Mouse (Mus musculus) heart, embryonic 14.5 days (tissue): ENCODE measurements around the gene Erc2. TPM values are rescaled to one million over a fixed set of nuclear protein-coding genes. Genes with fewer than 3 reads are reported as not detected.
A peak's percentile ranks its signal among the peaks of the same experiment; 100 is the strongest.

Experiments used
- ATAC-seq: fragments of 200-750 bp; cut with Nextera tagmentation; 2 replicates; pipeline ENCODE4 v1.8.0; 2017; ENCODE audit warnings: low read depth, moderate TSS enrichment; ENCODE audit not compliant: insufficient number of reproducible peaks, insufficient read depth, low FRiP score
- H3K27ac ChIP-seq, 2 experiments: fragments of 200-500 bp in 1 of 2; fragments of 300-500 bp in 1 of 2; sonication (generic) in 1 of 2; replicated peaks in 1 of 2; 2 replicates each; pipeline ENCODE4 v1.5.1; 2012 to 2014; ENCODE audit warnings: low read depth in 2 of 2, low read length in 2 of 2, control low read depth in 1 of 2, mild to moderate bottlenecking in 1 of 2, mixed read lengths in 1 of 2; ENCODE audit not compliant: control insufficient read depth in 1 of 2, insufficient read depth in 1 of 2
- H3K27me3 ChIP-seq: fragments of 300-500 bp; sonication (generic); 2 replicates; pipeline ENCODE4 v1.6.1; 2014; ENCODE audit warnings: mild to moderate bottlenecking, low read length, control low read depth; ENCODE audit not compliant: control insufficient read depth, insufficient read depth
- H3K36me3 ChIP-seq: fragments of 300-500 bp; sonication (generic); 2 replicates; pipeline ENCODE4 v1.6.1; 2014; ENCODE audit warnings: mild to moderate bottlenecking, control low read depth, low read length, mixed read lengths; ENCODE audit not compliant: control insufficient read depth, insufficient read depth
- H3K4me1 ChIP-seq, 2 experiments: fragments of 200-500 bp in 1 of 2; fragments of 300-500 bp in 1 of 2; sonication (generic) in 1 of 2; 2 replicates each; pipeline ENCODE4 v1.6.1; 2012 to 2014; ENCODE audit warnings: low read length in 2 of 2, control low read depth in 1 of 2, mixed read lengths in 1 of 2; ENCODE audit not compliant: control insufficient read depth in 2 of 2, insufficient read depth in 2 of 2
- H3K4me2 ChIP-seq: fragments of 300-500 bp; sonication (generic); 2 replicates; pipeline ENCODE4 v1.6.1; 2014; ENCODE audit warnings: mild to moderate bottlenecking, low read length
- H3K4me3 ChIP-seq, 2 experiments: fragments of 200-500 bp in 1 of 2; fragments of 300-500 bp in 1 of 2; sonication (generic) in 1 of 2; 2 replicates each; pipeline ENCODE4 v1.5.1; 2012 to 2014; ENCODE audit warnings: low read length in 2 of 2, mild to moderate bottlenecking in 2 of 2, control low read depth in 1 of 2, low read depth in 1 of 2, moderate library complexity in 1 of 2; ENCODE audit not compliant: control insufficient read depth in 1 of 2, insufficient read depth in 1 of 2
- H3K9ac ChIP-seq: fragments of 300-500 bp; sonication (generic); 2 replicates; pipeline ENCODE4 v1.6.1; 2014; ENCODE audit warnings: mild to moderate bottlenecking, low read length
- H3K9me3 ChIP-seq: fragments of 300-500 bp; sonication (generic); 2 replicates; pipeline ENCODE4 v1.6.1; 2016; ENCODE audit warnings: low read length, control low read depth; ENCODE audit not compliant: control insufficient read depth
- WGBS: fragments of 180-500 bp; shearing (Covaris S2); extraction: QIAGEN DNeasy Blood & Tissue Kit; methylation state at CpG from one replicate; pipeline ENCODE4 v1.1.7; 2014; 5-methylcytosine and 5-hydroxymethylcytosine counted together
- polyA plus RNA-seq: library from polyadenylated mRNA; unstranded; fragments of >200 nt; fragmentation: Nextera tagmentation; extraction: Ambion mirVana; gene quantifications from 2 replicates; pipeline ENCODE4 v1.2.1, GENCODE M21; 2014

Gene Erc2
- polyA plus RNA-seq, 1 experiment from 2014 or later = 3.2 TPM

- 0 out of 4 replicates have a peak, but pooled peaks cover 2 to 9% of the 10 kb centered on the region in 2 experiments for H3K4me1 ChIP-seq
- 0 out of 2 replicates have a peak, but pooled peaks cover 4% of the 10 kb centered on the region for H3K9me3 ChIP-seq
- H3K4me2 ChIP-seq = peak overlapping the region; percentile 3; the same call in 1 of the 2 replicates
- H3K27ac ChIP-seq = no peak overlapping the region
- no peaks in the 10 kb centered on the region for H3K36me3 ChIP-seq
- H3K27me3 ChIP-seq = no peaks in the 10 kb centered on the region
- no peak overlapping the region for H3K4me3 ChIP-seq
- H3K9ac ChIP-seq = no peak overlapping the region
- no peak for ATAC-seq
- WGBS = 13% methylated on average over 6 of the region's 6 CpGs
Observed at GRCm38 (mm10) chr14:27800766-27801165, 178.5 kb downstream of the Erc2 start.

DNA sequence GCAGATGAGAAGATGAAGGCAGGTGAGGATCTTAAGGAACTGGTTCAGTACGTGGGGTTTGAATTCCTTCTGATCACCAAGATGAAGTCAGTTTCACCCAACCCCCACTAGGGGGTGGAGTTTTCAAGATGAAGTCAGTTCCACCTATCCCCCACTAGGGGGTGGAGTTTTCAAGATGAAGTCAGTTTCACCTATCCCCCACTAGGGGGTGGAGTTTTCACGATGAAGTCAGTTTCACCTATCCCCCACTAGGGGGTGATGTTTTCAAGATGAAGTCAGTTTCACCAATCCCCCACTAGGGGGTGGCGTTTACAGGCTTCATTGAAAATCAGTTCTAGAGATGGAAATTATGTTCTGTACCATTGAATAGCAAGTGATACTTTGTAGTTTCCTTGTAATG is 181.7 kb downstream of the Erc2 start:
- Histone ChIP-seq H3K27me3 (no peaks in the 10 kb centered on the region), H3K9me3 (0 out of 2 replicates have a peak, but pooled peaks cover 4% of the 10 kb centered on the region)
- WGBS = 95% methylated on average over 3 of the region's 3 CpGs

GRCm38 (mm10) chr14:27805064-27805463 is 182.8 kb downstream of the Erc2 start:
- no peak overlapping the region for H3K9ac ChIP-seq
- H3K27ac ChIP-seq = no peak overlapping the region
- H3K36me3 ChIP-seq = no peaks in the 10 kb centered on the region
- no peak overlapping the region for H3K4me2 ChIP-seq
- 0 out of 2 replicates have a peak, but pooled peaks cover 4% of the 10 kb centered on the region for H3K9me3 ChIP-seq
- H3K27me3 ChIP-seq = no peaks in the 10 kb centered on the region
- 0 out of 4 replicates have a peak, but pooled peaks cover 0 to 3% of the 10 kb centered on the region in 2 experiments for H3K4me1 ChIP-seq
- 81% methylated on average over 13 of the region's 13 CpGs for WGBS
- ATAC-seq = no peak
- H3K4me3 ChIP-seq = no peak overlapping the region

More for the DNA sequence above, 181.7 kb downstream of the Erc2 start:
- no peak overlapping the region for H3K4me2 ChIP-seq
- ATAC-seq = no peak
- no peak overlapping the region for H3K9ac ChIP-seq
- H3K36me3 ChIP-seq = no peaks in the 10 kb centered on the region
- no peak overlapping the region for H3K4me3 ChIP-seq
- H3K27ac ChIP-seq = no peak overlapping the region
- 0 out of 4 replicates have a peak, but pooled peaks cover 0 to 3% of the 10 kb centered on the region in 2 experiments for H3K4me1 ChIP-seq

- WGBS = 2% methylated on average over 9 of the region's 9 CpGs
- H3K9me3 ChIP-seq = 0 out of 2 replicates have a peak, but pooled peaks cover 4% of the 10 kb centered on the region
- peaks cover 3 to 8% of the 10 kb centered on the region in 2 experiments for H3K4me1 ChIP-seq
- H3K4me3 ChIP-seq = no peak overlapping the region
- no peaks in the 10 kb centered on the region for H3K27me3 ChIP-seq
- no peak overlapping the region for H3K9ac ChIP-seq
- H3K27ac ChIP-seq = no peak overlapping the region
- ATAC-seq = no peak
- no peaks in the 10 kb centered on the region for H3K36me3 ChIP-seq
- peak overlapping the region; percentile 47 for H3K4me2 ChIP-seq
Observed at GRCm38 (mm10) chr14:27808080-27808479, 185.9 kb downstream of the Erc2 start.

DNA sequence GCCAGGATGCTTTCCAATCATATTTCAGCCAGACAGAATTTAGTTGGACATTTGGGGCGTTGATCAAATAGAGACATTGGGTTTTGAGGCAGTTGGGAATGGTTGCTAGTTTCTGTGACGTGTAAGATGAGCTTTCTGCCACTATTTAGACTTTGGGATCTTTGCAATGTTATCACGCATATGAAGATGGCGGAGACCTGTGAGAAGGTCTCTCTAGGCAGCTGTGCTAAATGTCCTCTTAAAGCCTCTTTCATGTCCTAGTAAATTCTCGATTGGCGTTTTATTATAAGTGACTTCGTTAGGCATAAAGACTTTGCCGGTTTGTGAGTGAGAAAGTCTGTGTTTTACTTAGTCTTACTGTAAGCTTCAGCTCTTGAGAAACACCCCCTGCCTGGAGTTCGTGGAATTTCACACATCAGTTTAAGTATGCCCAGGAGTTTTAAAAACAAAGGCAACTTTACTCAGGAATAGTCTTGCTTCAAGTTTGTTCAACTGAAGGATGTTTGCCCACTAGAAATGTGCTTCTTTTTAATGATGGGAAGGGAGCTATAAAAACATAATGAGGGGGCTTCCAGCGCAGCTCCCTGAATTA is 186.4 kb downstream of the Erc2 start:
- WGBS = 46% methylated on average over 10 of the region's 10 CpGs
- Histone ChIP-seq H3K9me3 (0 out of 2 replicates have a peak, but pooled peaks cover 4% of the 10 kb centered on the region), H3K9ac (no peak overlapping the region), H3K36me3 (no peaks in the 10 kb centered on the region), H3K27me3 (no peaks in the 10 kb centered on the region), H3K27ac (no peak overlapping the region), H3K4me2 (peak overlapping the region; percentile 47), H3K4me1 (peaks cover 3 to 8% of the 10 kb centered on the region in 2 experiments), H3K4me3 (no peak overlapping the region)
- ATAC-seq = no peak

DNA sequence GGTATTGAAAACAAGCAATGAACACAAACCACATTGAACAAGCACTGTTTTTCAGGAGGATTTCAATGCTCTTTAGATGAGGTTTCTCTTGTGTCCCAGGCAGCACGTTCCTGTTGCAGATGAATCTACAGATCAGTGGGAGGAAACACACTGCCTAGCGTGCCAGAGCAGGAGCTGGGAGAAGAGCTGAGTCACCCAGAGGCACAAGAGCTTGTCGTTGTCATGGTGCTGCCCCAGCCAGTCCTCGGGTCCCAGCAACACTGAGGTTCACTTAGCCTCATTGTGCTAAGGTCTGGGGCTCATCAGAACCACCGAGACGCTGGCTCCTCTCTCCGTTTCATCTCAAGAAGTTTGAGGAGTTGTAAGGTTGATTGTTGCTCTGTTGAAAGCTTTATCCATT is 188.6 kb downstream of the Erc2 start:
- Histone ChIP-seq H3K36me3 (no peaks in the 10 kb centered on the region), H3K9ac (no peak overlapping the region), H3K27me3 (no peaks in the 10 kb centered on the region), H3K4me1 (peaks cover 3 to 8% of the 10 kb centered on the region in 2 experiments), H3K4me2 (no peak overlapping the region), H3K4me3 (no peak overlapping the region), H3K9me3 (no peaks in the 10 kb centered on the region), H3K27ac (no peak overlapping the region)
- WGBS = 20% methylated on average over 7 of the region's 7 CpGs
- no peak for ATAC-seq

- ATAC-seq = no peak
- Histone ChIP-seq H3K9ac (no peak overlapping the region), H3K4me3 (no peak overlapping the region), H3K9me3 (no peaks in the 10 kb centered on the region), H3K4me2 (no peak overlapping the region), H3K4me1 (peaks cover 3 to 8% of the 10 kb centered on the region in 2 experiments), H3K27me3 (no peaks in the 10 kb centered on the region), H3K36me3 (no peaks in the 10 kb centered on the region), H3K27ac (no peak overlapping the region)
- WGBS = 77% methylated on average over 3 of the region's 3 CpGs
Observed at GRCm38 (mm10) chr14:27811649-27812048, 189.4 kb downstream of the Erc2 start.

GRCm38 (mm10) chr14:27815739-27816138 is 193.5 kb downstream of the Erc2 start:
- no peak overlapping the region for H3K4me3 ChIP-seq
- no peak overlapping the region for H3K9ac ChIP-seq
- H3K27me3 ChIP-seq = no peaks in the 10 kb centered on the region
- no peak overlapping the region for H3K4me2 ChIP-seq
- 80% methylated on average over 6 of the region's 6 CpGs for WGBS
- H3K36me3 ChIP-seq = no peaks in the 10 kb centered on the region
- no peaks in the 10 kb centered on the region for H3K9me3 ChIP-seq
- ATAC-seq = no peak
- peaks cover 2 to 8% of the 10 kb centered on the region in 2 experiments for H3K4me1 ChIP-seq
- H3K27ac ChIP-seq = no peak overlapping the region
